ENCODE assay signal across 20 mouse cellular contexts in genomic region chr14:78274851-78275250, GRCm38 (mm10).
DNase-seq lines count a peak whose midpoint lies in the region; ATAC-seq lines count a peak whose summit lies in the region.
"Had no signal": no experiment of that assay in that cellular context is flagged by ENCODE, and none has a peak within 500 bp of the region (broad histone marks: within the 10 kb centered on the region; RNA-seq: fewer than 3 reads in every experiment).

No protein-coding gene starts in this region.

- no peak for ATAC-seq in cerebellum, adult (ENCODE audit: insufficient number of reproducible peaks, low FRiP score, low TSS enrichment)
- ATAC-seq: activated CD4-positive, CD25-positive, alpha-beta regulatory T cell, adult 4 months; forebrain, embryonic 13.5 days; forebrain, embryonic 16.5 days; hindbrain, postnatal 0 days; inflammation-experienced regulatory T-cells, adult 6 months; intestine, embryonic 16.5 days had no signal

- DNase-seq in cerebellum, postnatal 10 days, result peak; percentile 74 to 78
- peak; percentile 9 to 16 for DNase-seq in cerebellum, postnatal 36 days
- DNase-seq in cerebellum, adult 18-20 months, result no peak
- DNase-seq in testis, postnatal 10 days (ENCODE audit: low spot score), result peak; percentile 23
- DNase-seq in testis, postnatal 14 days (ENCODE audit: low spot score), result no peak
- DNase-seq: adrenal gland, adult 8-10 months; adrenal gland, postnatal 25 days; cerebellum, adult 8-10 months; gastrocnemius, postnatal 10 days; gastrocnemius, postnatal 36 days; heart, adult 2 months; heart, postnatal 14 days; heart, postnatal 4 days had no signal

Comparison
In these comparisons a context has a peak if more than half of its experiments do, and no peak if none do; other contexts are left out.
1. DNase-seq: peak in cerebellum, postnatal 10 days (2 of 2), cerebellum, postnatal 36 days (2 of 2) and testis, postnatal 10 days (single experiment); none in cerebellum, adult 18-20 months (0 of 2) and testis, postnatal 14 days (single experiment).